Mouse (Mus musculus) brown adipose tissue, adult 24 weeks (tissue): ENCODE data around the gene Wdr90. TPM values are rescaled to one million over a fixed set of nuclear protein-coding genes. Genes with fewer than 3 reads are reported as not detected.

Experiments
- H3K27ac ChIP-seq: fragments of 200-500 bp; replicated peaks from 2 replicates; pipeline ENCODE4 v1.5.1; 2012; ENCODE audit warnings: low read depth, mild to moderate bottlenecking, low read length
- H3K4me1 ChIP-seq: fragments of 200-500 bp; 2 replicates; pipeline ENCODE4 v1.6.1; 2012; ENCODE audit warnings: low read length, mixed read lengths; ENCODE audit not compliant: control insufficient read depth, insufficient read depth, insufficient read length
- H3K4me3 ChIP-seq: fragments of 200-500 bp; 2 replicates; pipeline ENCODE4 v1.5.1; 2012; ENCODE audit warnings: low read depth, mild to moderate bottlenecking, low read length, moderate library complexity; ENCODE audit not compliant: insufficient read depth
- polyA plus RNA-seq: library from polyadenylated mRNA; stranded (reverse); fragments of >200 nt; gene quantifications from 2 replicates; pipeline ENCODE4 v1.2.4, GENCODE M21; 2012; ENCODE audit not compliant: missing spikeins, insufficient read depth, insufficient read length

The Wdr90 gene
- polyA plus RNA-seq, 1 experiment, result 2.4 TPM

DNA sequence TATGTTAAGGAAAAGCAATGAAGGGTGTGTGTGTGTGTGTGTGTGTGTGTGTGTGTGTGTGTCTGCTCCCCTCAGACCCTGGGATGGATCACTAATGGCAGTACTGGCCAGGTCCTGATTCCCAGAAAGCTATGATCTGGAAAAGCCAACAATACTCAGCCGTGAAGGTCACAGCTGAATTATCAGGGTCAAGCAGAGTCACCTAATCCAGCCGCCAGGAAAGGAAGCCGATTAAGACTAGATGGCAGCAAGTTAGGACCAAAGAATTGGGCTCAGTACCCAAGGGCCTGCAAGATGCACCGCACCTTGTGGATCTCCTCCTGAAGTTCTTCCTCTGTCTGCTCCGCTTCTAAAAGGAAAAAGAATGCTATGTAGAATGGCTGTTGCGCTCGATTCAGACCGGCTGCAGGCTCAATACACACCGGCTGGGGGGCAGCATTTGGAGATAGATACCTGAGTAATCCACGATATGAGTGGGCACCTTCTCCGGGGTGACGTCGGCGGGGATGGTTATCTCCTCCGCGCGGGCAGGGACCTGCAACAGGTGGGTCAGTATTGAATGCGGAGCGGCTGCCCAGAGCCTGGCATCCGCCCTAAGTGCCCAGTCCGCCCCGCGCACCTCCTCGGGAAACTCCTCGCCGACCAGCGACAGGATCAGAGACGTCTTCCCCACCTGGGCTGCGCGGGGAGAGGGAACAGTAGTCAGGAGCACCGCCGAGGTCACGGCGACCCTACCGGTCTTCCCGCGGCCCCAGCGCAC, 17.5 kb downstream of the Wdr90 start:
- Histone ChIP-seq H3K4me1 (peaks cover 7% of the 10 kb centered on the region), H3K4me3 (peak overlapping the region; percentile 83), H3K27ac (peak overlapping the region; percentile 70)

DNA sequence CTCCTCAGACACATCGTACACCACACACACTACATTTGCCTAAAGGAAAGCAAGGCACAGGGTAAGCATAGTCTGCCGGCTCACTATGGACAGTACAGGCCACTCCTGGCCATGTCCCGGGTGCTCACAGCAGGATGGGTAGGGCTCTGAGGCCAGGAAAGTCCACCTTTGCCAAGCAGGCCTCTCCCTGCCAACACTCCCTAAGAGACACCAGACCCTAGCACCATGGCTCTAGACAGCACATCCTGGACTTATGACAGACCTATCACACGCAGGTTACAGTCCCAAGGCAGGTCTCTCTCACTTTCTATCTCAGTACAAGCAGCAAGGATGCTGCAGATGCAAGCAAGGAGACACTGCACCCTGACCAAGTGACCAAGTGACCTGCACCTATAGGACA, 18.2 kb downstream of the Wdr90 start:
- Histone ChIP-seq H3K27ac (peak overlapping the region; percentile 70; the same call in 1 of the 2 replicates), H3K4me1 (peaks cover 7% of the 10 kb centered on the region), H3K4me3 (peak overlapping the region; percentile 83)

DNA sequence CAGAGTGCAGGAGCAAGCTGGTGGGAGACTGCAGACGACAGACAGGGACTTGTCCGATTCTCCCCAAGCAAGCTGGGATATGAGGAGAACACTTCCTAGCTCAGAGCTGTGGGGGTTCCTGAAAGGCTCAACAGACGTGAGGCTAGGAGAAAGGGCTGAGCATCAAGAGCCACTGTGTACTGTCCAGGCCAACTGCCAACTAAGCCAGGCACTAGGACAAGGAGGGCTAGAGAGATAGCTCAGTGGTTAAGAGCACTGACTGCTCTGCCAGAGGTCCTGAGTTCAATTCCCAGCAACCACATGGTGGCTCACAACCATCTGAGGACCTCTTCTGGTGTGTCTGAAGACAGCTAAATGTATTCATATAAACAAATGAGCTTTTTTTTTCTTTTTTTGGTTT, 18.8 kb downstream of the Wdr90 start:
- peaks cover 7% of the 10 kb centered on the region for H3K4me1 ChIP-seq
- no peak overlapping the region for H3K27ac ChIP-seq
- H3K4me3 ChIP-seq, result no peak overlapping the region

DNA sequence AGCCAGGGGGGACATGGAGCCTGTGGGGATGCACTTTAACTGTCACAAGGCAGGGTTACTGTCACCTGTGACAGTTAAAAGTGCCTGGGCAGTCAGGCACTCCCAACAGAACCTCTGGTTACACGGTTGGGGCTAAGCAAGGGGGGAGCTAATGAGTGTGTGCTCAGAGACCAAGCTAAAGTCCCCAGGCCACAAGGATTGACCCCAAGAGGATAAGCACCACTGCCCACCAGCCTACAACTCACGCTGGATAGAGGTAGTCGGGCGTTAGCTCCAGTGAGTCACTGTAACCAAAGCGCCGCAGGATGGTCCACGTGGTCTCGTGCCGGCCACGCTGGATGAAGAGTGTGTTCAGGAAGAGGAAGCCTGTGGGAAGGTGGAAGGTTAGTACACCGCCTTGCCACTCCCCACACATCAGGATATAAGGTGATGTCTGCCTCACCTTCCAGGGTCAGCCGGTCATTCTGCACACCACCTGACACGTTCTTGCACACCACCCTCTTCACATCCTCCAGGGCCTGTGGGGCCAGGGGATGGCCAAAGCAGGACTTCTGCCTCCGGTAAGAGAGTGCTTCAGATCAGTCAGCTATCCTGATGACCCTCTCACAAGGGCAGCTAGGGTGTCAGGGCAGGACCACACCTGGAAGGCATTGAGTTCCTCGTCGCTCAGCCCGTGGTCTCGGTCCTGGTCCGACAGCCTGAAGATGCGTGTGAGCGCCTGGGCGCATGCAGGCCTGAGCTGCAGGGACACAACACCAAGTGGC, 20.0 kb downstream of the Wdr90 start, which contains the start of gene Gm20683:
TSS of gene Gm20683 (minus strand) at position 647 of the 764 bp plus-strand sequence.
- peaks cover 8% of the 10 kb centered on the region for H3K4me1 ChIP-seq
- H3K4me3 ChIP-seq, result no peak within 1 kb of the TSS
- no peak within 1 kb of the TSS for H3K27ac ChIP-seq

DNA sequence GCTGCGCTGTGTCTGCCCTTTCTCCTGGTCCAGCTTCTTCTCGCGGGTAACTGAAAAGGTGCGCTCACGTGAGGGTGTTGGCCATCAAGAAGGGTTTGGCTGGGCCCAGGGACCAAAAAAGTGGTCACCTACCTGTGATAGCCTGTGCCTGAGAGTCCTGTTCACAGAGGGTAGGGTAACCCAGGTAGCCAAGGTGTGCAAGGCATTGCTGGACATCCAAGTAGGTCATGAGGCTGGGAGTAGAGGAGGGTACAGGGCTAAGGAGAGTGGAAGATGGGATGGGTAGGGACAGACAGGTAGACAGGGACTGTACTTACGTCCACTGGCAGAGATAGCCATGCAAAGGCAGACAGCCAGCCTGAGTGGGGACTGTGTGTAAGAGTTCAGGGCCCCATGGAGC, 20.8 kb downstream of the Wdr90 start:
- no peak overlapping the region for H3K27ac ChIP-seq
- peaks cover 16% of the 10 kb centered on the region for H3K4me1 ChIP-seq
- H3K4me3 ChIP-seq, result no peak overlapping the region

DNA sequence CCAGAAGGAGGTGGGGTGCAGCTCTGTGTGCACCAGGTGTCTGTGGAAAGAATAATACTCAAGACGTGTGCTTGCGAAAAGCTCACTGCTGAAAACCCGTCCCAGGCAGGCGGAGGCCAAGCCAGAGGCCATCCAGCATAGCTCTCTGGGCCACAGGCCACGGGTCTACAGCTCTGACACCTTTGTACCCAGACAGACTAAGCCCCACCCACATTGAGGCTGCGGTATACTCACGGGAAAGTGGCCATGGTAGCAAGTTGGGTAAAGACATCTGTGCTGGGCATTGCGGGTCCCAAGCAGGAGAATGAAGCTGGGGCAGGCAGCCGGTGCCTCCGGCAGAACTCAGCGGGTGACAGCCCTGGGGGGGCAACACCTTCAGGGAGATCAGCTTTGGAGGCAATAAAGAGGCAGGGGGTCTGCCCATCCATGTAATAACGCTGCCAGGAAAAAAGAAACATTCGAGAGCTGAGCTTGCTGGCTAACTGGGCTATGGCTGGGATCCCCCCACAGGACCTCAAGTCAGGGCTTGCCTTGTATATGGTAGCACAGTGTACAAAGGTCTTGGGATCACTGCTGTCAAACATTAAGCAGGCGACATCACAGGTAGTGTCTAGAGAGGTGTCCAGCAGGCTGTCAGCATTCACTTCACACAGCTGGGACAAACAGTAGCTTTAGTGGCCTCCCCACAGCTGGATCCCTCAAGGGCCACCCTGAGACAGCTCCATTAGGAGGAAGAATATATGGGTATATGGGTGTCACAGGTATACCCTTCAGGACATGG, 21.7 kb downstream of the Wdr90 start:
- no peak overlapping the region for H3K27ac ChIP-seq
- no peak overlapping the region for H3K4me3 ChIP-seq
- peaks cover 23% of the 10 kb centered on the region for H3K4me1 ChIP-seq

DNA sequence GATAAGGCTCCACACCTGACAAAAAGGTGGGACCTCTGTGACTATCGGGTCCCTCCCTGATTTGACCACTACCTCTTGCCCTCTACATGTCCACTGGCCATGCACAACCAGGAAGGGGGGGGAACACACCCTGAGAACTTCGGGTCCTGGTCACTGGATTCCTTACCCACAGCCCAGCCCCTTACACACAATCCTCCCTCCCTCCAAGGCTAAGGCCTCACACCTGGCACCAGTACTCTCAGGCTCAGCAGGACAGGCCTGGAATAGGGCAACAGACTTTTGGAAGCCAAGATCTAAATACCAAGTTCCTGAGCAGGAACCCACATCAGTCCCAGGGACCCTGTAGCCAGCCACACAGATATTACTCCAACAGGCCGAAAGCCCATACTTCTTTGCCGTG, 22.4 kb downstream of the Wdr90 start:
- peaks cover 24% of the 10 kb centered on the region for H3K4me1 ChIP-seq
- H3K4me3 ChIP-seq, result no peak overlapping the region
- H3K27ac ChIP-seq, result no peak overlapping the region

DNA sequence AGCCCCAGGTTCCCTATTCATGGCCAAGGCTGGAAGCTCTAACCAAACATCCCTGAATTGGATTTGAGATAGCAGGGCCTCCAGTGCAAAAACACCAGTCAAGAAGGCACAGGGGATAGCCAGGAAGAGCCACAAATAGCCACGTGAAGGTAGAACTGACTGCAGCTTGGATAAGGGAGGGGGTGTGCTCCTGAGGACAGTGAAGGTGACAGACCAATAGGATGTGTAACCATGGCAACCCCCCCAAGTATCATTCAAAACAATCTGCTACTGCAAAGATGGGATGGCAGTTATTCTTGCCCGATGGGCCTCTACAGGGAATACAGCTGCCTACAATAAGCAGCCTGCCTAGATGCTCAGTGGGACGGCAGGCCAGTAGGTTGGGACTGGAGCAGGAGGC, 23.8 kb downstream of the Wdr90 start:
- Histone ChIP-seq H3K4me3 (no peak overlapping the region), H3K4me1 (peaks cover 17% of the 10 kb centered on the region), H3K27ac (no peak overlapping the region)

DNA sequence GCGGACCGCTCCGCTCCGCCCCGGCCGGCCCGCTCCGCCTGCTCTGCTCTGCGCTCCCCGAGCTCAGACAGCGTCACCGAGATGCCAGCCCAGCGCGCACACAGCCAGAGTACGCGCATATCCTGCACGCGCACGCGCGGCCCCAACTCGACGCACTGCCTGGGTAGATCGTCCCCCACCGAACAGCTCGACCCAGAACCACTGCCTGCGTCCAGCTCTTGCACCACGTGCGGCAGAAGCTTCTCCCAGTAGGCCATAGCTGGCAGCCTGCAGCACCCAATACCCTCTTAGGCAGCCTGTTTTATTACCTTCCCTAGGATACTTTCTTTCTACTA, 24.3 kb downstream of the Wdr90 start, which contains the start of gene Rhbdl1:
TSS of gene Rhbdl1 (minus strand) at position 220 of the 335 bp plus-strand sequence.
- peak within 1 kb of the TSS; percentile 50 for H3K27ac ChIP-seq
- H3K4me1 ChIP-seq, result peaks cover 18% of the 10 kb centered on the region
- H3K4me3 ChIP-seq, result peak within 1 kb of the TSS; percentile 44

DNA sequence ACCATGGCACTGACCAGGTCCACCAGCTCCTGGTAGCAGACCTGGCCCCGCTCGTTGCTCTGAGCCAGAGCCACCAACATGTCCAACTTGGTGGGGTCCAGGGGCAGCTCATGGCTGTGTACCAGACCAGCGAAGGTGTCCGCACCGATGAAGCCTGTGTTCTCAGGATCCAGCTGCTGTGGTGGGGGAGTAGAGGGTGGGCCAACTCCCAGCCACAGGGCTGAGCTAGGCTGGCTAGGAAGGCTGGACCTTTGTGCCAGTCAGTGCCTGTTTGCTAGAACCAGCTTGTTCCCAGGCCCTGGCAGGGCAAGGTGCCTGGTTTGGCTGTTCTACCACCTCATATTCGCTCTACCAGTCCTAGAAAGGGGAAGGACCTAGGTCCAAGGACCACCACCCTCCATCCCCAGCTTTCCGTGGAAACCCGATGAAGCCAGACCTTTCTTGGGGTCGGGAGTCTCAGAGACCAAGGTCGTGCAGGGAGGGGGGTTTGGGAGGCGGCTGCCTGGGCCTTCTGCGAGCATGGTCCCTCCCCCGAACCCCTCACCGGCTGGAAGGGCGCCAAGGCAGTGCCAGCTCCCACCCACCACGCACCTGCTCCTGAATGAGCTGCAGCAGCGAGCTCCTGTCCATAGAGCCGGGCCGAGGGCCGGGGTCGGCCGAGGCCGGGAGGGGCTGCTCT, 24.8 kb downstream of the Wdr90 start:
- Histone ChIP-seq H3K4me1 (peaks cover 23% of the 10 kb centered on the region), H3K27ac (peak overlapping the region; percentile 50), H3K4me3 (peak overlapping the region; percentile 44)

DNA sequence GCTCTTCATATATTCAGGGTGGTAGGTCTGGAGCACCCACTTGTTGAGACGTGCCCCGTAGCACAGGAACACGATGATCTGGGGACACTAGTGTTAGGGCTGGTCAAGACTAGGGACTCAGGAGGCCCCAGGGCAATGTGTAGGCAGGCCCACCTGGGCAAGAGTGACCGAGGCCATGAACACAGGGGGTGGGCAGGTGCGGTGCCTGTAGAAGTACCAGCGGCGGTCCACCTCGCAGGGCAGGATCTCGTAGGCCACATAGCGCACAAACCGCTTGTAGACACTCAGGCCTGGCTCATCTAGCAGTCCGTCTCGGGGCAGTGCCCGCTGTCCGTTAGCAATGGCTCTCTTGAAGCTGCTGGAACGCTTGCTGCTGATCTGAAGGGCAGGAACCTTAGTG, 25.5 kb downstream of the Wdr90 start:
- peaks cover 25% of the 10 kb centered on the region for H3K4me1 ChIP-seq
- peak overlapping the region; percentile 44 for H3K4me3 ChIP-seq
- peak overlapping the region; percentile 50; the same call in 1 of the 2 replicates for H3K27ac ChIP-seq

DNA sequence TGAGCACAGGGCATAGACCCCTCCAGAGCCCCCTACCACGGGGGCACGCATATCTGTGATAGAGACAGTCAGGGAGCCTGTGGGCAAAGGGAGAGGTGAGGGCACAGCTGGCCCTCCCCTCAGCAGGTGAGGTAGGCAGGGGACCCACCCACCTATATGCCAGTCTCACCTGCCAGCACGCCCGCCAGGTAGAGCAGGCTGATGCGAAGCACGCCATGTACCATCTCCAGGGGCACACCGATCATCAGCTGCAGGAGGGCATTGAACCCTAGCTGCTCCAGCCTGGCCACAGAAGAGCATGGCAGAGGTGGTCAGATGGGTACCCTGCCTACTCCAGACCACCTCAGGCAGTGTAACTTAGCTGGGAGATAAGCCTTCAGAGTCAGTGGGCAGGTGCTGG, 26.0 kb downstream of the Wdr90 start:
- Histone ChIP-seq H3K27ac (no peak overlapping the region), H3K4me1 (peaks cover 25% of the 10 kb centered on the region), H3K4me3 (peak overlapping the region; percentile 76; the same call in 1 of the 2 replicates)

DNA sequence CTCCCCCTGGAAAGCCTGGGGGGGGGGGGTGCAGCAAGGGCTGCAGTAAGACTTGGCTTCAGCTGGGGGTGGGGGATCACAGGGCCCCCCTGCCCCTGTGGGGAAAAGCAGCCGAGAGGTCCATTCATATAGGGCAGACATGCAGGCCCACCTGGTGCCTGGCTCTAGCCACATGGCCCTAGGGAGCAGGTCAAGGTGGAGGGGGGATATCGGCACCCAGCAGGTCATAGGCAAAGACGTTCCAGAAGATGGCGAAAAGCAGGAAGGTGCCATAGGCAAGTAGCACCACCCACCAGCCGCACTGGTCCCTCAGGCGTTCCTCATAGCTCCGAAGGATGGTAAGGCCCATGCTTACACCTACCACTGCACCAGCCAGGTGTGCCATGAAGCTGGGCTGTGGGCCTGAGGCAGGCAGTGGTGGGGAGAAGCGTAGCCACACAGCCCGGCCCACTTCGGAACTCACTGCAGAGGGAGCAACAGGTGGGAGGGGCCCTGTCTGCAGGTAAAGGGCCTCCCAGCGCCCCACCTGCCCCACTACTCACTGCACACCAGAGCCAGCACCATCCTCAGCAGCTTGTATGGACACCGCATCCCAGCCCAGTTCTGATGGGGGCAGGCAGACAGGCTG, 26.6 kb downstream of the Wdr90 start:
- Histone ChIP-seq H3K27ac (no peak overlapping the region; the same call in 1 of the 2 replicates), H3K4me3 (peak overlapping the region; percentile 76), H3K4me1 (peaks cover 26% of the 10 kb centered on the region)

DNA sequence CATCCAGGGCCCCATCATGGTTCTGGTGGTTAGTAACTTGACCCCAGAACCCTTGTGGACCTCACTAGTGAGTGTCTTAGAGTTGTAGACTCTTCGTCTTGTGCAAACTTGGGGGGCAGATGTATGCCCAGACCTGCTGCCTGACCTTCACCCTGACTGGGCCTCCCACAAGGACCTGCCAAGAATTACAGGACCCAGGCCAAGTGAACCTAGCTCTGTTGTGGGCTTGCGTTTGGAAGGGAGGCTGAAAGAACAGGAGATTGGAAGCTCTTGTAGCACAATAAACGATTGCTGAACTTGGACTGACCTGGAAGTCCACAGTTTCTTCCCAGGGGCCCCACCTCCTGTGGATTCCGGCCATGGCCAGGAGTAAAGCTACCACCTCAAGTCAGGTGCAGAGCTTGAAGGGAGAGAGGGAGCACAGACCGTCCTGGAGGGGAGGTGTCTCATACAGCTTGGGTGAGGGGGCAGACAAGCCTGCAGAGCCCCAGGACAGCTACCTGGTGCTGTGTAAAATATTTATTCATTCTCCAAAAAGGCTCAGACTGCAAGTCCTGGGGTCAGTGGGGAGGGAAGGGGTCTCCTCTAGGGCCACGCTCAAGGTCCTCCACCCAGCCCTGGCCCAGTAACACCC, 27.2 kb downstream of the Wdr90 start:
- peak overlapping the region; percentile 96 for H3K27ac ChIP-seq
- peak overlapping the region; percentile 76 for H3K4me3 ChIP-seq
- peaks cover 31% of the 10 kb centered on the region for H3K4me1 ChIP-seq
